Mouse (Mus musculus) ZHBTc4 (cell line): Measurements from ENCODE around the gene Tmprss3.

Experiments
- DNase-seq: peaks from one replicate; pipeline ENCODE4 v3.0.0-alpha.2; 2011; ENCODE audit warnings: low read depth, low spot score

The Tmprss3 gene

GRCm38 (mm10) chr17:31138398-31138797 lies 60.4 kb downstream of the Tmprss3 start:
- peak; percentile 75 for DNase-seq

GRCm38 (mm10) chr17:31136821-31137220 lies 62.0 kb downstream of the Tmprss3 start:
- no peak for DNase-seq

GRCm38 (mm10) chr17:31136291-31136690 lies 62.5 kb downstream of the Tmprss3 start:
- no peak for DNase-seq

- no peak for DNase-seq
These were observed 63.9 kb downstream of the Tmprss3 start for GRCm38 (mm10) chr17:31134913-31135312.

GRCm38 (mm10) chr17:31133776-31134175 lies 65.0 kb downstream of the Tmprss3 start:
- DNase-seq, result peak; percentile 61

GRCm38 (mm10) chr17:31131269-31131821 lies 67.4 kb downstream of the Tmprss3 start:
- DNase-seq, result no peak

GRCm38 (mm10) chr17:31129452-31129851 lies 69.3 kb downstream of the Tmprss3 start, which contains the start of gene Tff3:
Gene Tff3, minus strand, starts transcription at chr17:31129646.
- DNase-seq, result no peak
